Mouse (Mus musculus): ENCODE data around the gene Rai1. TPM values are rescaled to one million over a fixed set of nuclear protein-coding genes. Genes with fewer than 3 reads are reported as not detected.
A peak's percentile ranks its signal among the peaks of the same experiment; 100 is the strongest.

The Rai1 gene
- polyA plus RNA-seq, 1 experiment = 62.9 TPM

- H3K4me1 ChIP-seq = peaks cover 90% of the 10 kb centered on the region
- H3K27me3 ChIP-seq (replicated peaks) = peaks cover 15% of the 10 kb centered on the region
- H3K9me3 ChIP-seq = no peaks in the 10 kb centered on the region
- H3K36me3 ChIP-seq (replicated peaks; ENCODE audit: low read length) = no peaks in the 10 kb centered on the region
- H3K4me3 ChIP-seq (replicated peaks) = peak overlapping the region; percentile 83
- TF ChIP-seq FLI1 (IDR thresholded peaks at IDR 0.05; ENCODE audit: low read length) (no peak), GATA1 (IDR thresholded peaks at IDR 0.05; ENCODE audit: borderline replicate concordance, low read length) (no peak)
Observed at GRCm38 (mm10) chr11:60071221-60071620, 33.6 kb upstream of the Rai1 start.

GRCm38 (mm10) chr11:60073121-60073520 lies 31.7 kb upstream of the Rai1 start:
- Histone ChIP-seq H3K4me3 (replicated peaks) (no peak overlapping the region), H3K4me1 (peaks cover 81% of the 10 kb centered on the region), H3K27me3 (replicated peaks) (peaks cover 15% of the 10 kb centered on the region), H3K36me3 (replicated peaks; ENCODE audit: low read length) (no peaks in the 10 kb centered on the region), H3K9me3 (no peaks in the 10 kb centered on the region)
- no peak for TF ChIP-seq FLI1 (IDR thresholded peaks at IDR 0.05; ENCODE audit: low read length)
- TF ChIP-seq GATA1 (IDR thresholded peaks at IDR 0.05; ENCODE audit: borderline replicate concordance, low read length) = no peak

- 0 out of 2 replicates have a peak, but pooled peaks cover 2% of the 10 kb centered on the region for H3K9me3 ChIP-seq
Observed at GRCm38 (mm10) chr11:60073936-60074502, 30.8 kb upstream of the Rai1 start.

GRCm38 (mm10) chr11:60076183-60076582 lies 28.6 kb upstream of the Rai1 start:
- peaks cover 9% of the 10 kb centered on the region for H3K27me3 ChIP-seq (replicated peaks)
- H3K36me3 ChIP-seq (replicated peaks; ENCODE audit: low read length) = no peaks in the 10 kb centered on the region
- no peak for TF ChIP-seq GATA1 (IDR thresholded peaks at IDR 0.05; ENCODE audit: borderline replicate concordance, low read length)
- no peak for TF ChIP-seq FLI1 (IDR thresholded peaks at IDR 0.05; ENCODE audit: low read length)
- H3K9me3 ChIP-seq = 0 out of 2 replicates have a peak, but pooled peaks cover 8% of the 10 kb centered on the region
- peaks cover 51% of the 10 kb centered on the region for H3K4me1 ChIP-seq
- no peak overlapping the region for H3K4me3 ChIP-seq (replicated peaks)

More at GRCm38 (mm10) chr11:60073936-60074502, 30.8 kb upstream of the Rai1 start:
- no peaks in the 10 kb centered on the region for H3K36me3 ChIP-seq (replicated peaks; ENCODE audit: low read length)
- peaks cover 72% of the 10 kb centered on the region for H3K4me1 ChIP-seq
- peaks cover 9% of the 10 kb centered on the region for H3K27me3 ChIP-seq (replicated peaks)
- no peak for TF ChIP-seq FLI1 (IDR thresholded peaks at IDR 0.05; ENCODE audit: low read length)
- TF ChIP-seq GATA1 (IDR thresholded peaks at IDR 0.05; ENCODE audit: borderline replicate concordance, low read length) = no peak
- no peak overlapping the region for H3K4me3 ChIP-seq (replicated peaks)

- Histone ChIP-seq H3K4me1 (peaks cover 45% of the 10 kb centered on the region), H3K9me3 (0 out of 2 replicates have a peak, but pooled peaks cover 8% of the 10 kb centered on the region), H3K4me3 (replicated peaks) (no peak overlapping the region), H3K27me3 (replicated peaks) (peaks cover 9% of the 10 kb centered on the region), H3K36me3 (replicated peaks; ENCODE audit: low read length) (no peaks in the 10 kb centered on the region)
- no peak for TF ChIP-seq GATA1 (IDR thresholded peaks at IDR 0.05; ENCODE audit: borderline replicate concordance, low read length)
- TF ChIP-seq FLI1 (IDR thresholded peaks at IDR 0.05; ENCODE audit: low read length) = no peak
Observed at GRCm38 (mm10) chr11:60076790-60077189, 28.0 kb upstream of the Rai1 start.

- no peaks in the 10 kb centered on the region for H3K36me3 ChIP-seq (replicated peaks; ENCODE audit: low read length)
Observed at GRCm38 (mm10) chr11:60084589-60084988, 20.2 kb upstream of the Rai1 start.

GRCm38 (mm10) chr11:60086676-60087075 lies 18.1 kb upstream of the Rai1 start:
- H3K4me3 ChIP-seq (replicated peaks) = no peak overlapping the region
- H3K4me1 ChIP-seq = peaks cover 54% of the 10 kb centered on the region
- no peaks in the 10 kb centered on the region for H3K27me3 ChIP-seq (replicated peaks)
- H3K36me3 ChIP-seq (replicated peaks; ENCODE audit: low read length) = no peaks in the 10 kb centered on the region
- TF ChIP-seq FLI1 (IDR thresholded peaks at IDR 0.05; ENCODE audit: low read length) = no peak
- no peak for TF ChIP-seq GATA1 (IDR thresholded peaks at IDR 0.05; ENCODE audit: borderline replicate concordance, low read length)
- H3K9me3 ChIP-seq = no peaks in the 10 kb centered on the region; the same call in 1 of the 2 replicates

More at GRCm38 (mm10) chr11:60084589-60084988, 20.2 kb upstream of the Rai1 start:
- Histone ChIP-seq H3K4me1 (peaks cover 33% of the 10 kb centered on the region), H3K9me3 (peaks cover under 1% of the 10 kb centered on the region; the same call in 1 of the 2 replicates), H3K27me3 (replicated peaks) (no peaks in the 10 kb centered on the region), H3K4me3 (replicated peaks) (no peak overlapping the region)
- TF ChIP-seq GATA1 (IDR thresholded peaks at IDR 0.05; ENCODE audit: borderline replicate concordance, low read length) = no peak
- no peak for TF ChIP-seq FLI1 (IDR thresholded peaks at IDR 0.05; ENCODE audit: low read length)

- no peak for TF ChIP-seq FLI1 (IDR thresholded peaks at IDR 0.05; ENCODE audit: low read length)
- no peak for TF ChIP-seq GATA1 (IDR thresholded peaks at IDR 0.05; ENCODE audit: borderline replicate concordance, low read length)
- no peaks in the 10 kb centered on the region; the same call in 1 of the 2 replicates for H3K9me3 ChIP-seq
- H3K4me1 ChIP-seq = peaks cover 77% of the 10 kb centered on the region
- no peaks in the 10 kb centered on the region for H3K27me3 ChIP-seq (replicated peaks)
- no peaks in the 10 kb centered on the region for H3K36me3 ChIP-seq (replicated peaks; ENCODE audit: low read length)
- H3K4me3 ChIP-seq (replicated peaks) = no peak overlapping the region
Observed at GRCm38 (mm10) chr11:60088947-60089346, 15.9 kb upstream of the Rai1 start.

GRCm38 (mm10) chr11:60090696-60091421 lies 14.0 kb upstream of the Rai1 start:
- Histone ChIP-seq H3K36me3 (replicated peaks; ENCODE audit: low read length) (no peaks in the 10 kb centered on the region), H3K9me3 (no peaks in the 10 kb centered on the region; the same call in 1 of the 2 replicates), H3K4me3 (replicated peaks) (peak overlapping the region; percentile 75), H3K27me3 (replicated peaks) (no peaks in the 10 kb centered on the region), H3K4me1 (peaks cover 96% of the 10 kb centered on the region)
- no peak for TF ChIP-seq FLI1 (IDR thresholded peaks at IDR 0.05; ENCODE audit: low read length)
- no peak for TF ChIP-seq GATA1 (IDR thresholded peaks at IDR 0.05; ENCODE audit: borderline replicate concordance, low read length)

GRCm38 (mm10) chr11:60091422-60091761 lies 13.4 kb upstream of the Rai1 start:
- Histone ChIP-seq H3K4me1 (peaks cover 97% of the 10 kb centered on the region), H3K4me3 (replicated peaks) (peak overlapping the region; percentile 23), H3K36me3 (replicated peaks; ENCODE audit: low read length) (no peaks in the 10 kb centered on the region), H3K9me3 (no peaks in the 10 kb centered on the region), H3K27me3 (replicated peaks) (no peaks in the 10 kb centered on the region)
- TF ChIP-seq FLI1 (IDR thresholded peaks at IDR 0.05; ENCODE audit: low read length) (no peak), GATA1 (IDR thresholded peaks at IDR 0.05; ENCODE audit: borderline replicate concordance, low read length) (no peak)

All from megakaryocyte, embryonic 14.5 days (primary cell).